Mouse (Mus musculus) hindbrain, embryonic 14.5 days (tissue): ENCODE measurements around the gene March9. TPM values are rescaled to one million over a fixed set of nuclear protein-coding genes. Genes with fewer than 3 reads are reported as not detected.
A peak's percentile ranks its signal among the peaks of the same experiment; 100 is the strongest.

ENCODE experiments used
- ATAC-seq: fragments of 200-750 bp; cut with Nextera tagmentation; 2 replicates; pipeline ENCODE4 v1.8.0; 2017; ENCODE audit warnings: moderate number of reproducible peaks, mild to moderate bottlenecking, moderate TSS enrichment, moderate library complexity; ENCODE audit not compliant: low FRiP score
- DNase-seq: peaks from one replicate; pipeline ENCODE4 v3.0.0-alpha.2; 2015; ENCODE audit warnings: low spot score
- H3K27ac ChIP-seq: fragments of 300-500 bp; sonication (generic); 2 replicates; pipeline ENCODE4 v1.5.1; 2014; ENCODE audit warnings: mild to moderate bottlenecking, moderate library complexity
- H3K27me3 ChIP-seq: fragments of 300-500 bp; sonication (generic); 2 replicates; pipeline ENCODE4 v1.6.1; 2014; ENCODE audit warnings: mild to moderate bottlenecking, low read length, mixed read lengths; ENCODE audit not compliant: control insufficient read depth, insufficient read depth
- H3K36me3 ChIP-seq: fragments of 300-500 bp; sonication (generic); replicated peaks from 2 replicates; pipeline ENCODE4 v1.6.1; 2014; ENCODE audit not compliant: control insufficient read depth, insufficient read depth
- H3K4me1 ChIP-seq: fragments of 300-500 bp; sonication (generic); replicated peaks from 2 replicates; pipeline ENCODE4 v1.6.1; 2014; ENCODE audit warnings: antibody characterized with exemption, low read length, mixed read lengths; ENCODE audit not compliant: control insufficient read depth, insufficient read depth
- H3K4me2 ChIP-seq: fragments of 300-500 bp; sonication (generic); replicated peaks from 2 replicates; pipeline ENCODE4 v1.6.1; 2014; ENCODE audit warnings: mild to moderate bottlenecking, moderate library complexity
- H3K4me3 ChIP-seq: fragments of 300-500 bp; sonication (generic); replicated peaks from 2 replicates; pipeline ENCODE4 v1.5.1; 2014; ENCODE audit warnings: mild to moderate bottlenecking, low read length
- H3K9ac ChIP-seq: fragments of 300-500 bp; sonication (generic); 2 replicates; pipeline ENCODE4 v1.6.1; 2014
- H3K9me3 ChIP-seq: fragments of 300-500 bp; sonication (generic); 2 replicates; pipeline ENCODE4 v1.6.1; 2016; ENCODE audit warnings: low read length; ENCODE audit not compliant: control insufficient read depth
- WGBS: fragments of 180-500 bp; shearing (Covaris S2); extraction: QIAGEN DNeasy Blood & Tissue Kit; methylation state at CpG from one replicate; pipeline ENCODE4 v1.1.7; 2014; 5-methylcytosine and 5-hydroxymethylcytosine counted together
- polyA plus RNA-seq: library from polyadenylated mRNA; unstranded; fragments of >200 nt; fragmentation: Nextera tagmentation; extraction: Ambion mirVana; gene quantifications from 2 replicates; pipeline ENCODE4 v1.2.1, GENCODE M21; 2014

March9 gene
- polyA plus RNA-seq, 1 experiment from 2014 or later, result 12.0 TPM

- ATAC-seq (no peak), DNase-seq (no peak)
- Histone ChIP-seq H3K9me3 (no peaks in the 10 kb centered on the region), H3K27ac (peak overlapping the region; percentile 63), H3K4me3 (no peak overlapping the region), H3K36me3 (peaks cover 70% of the 10 kb centered on the region), H3K4me1 (peaks cover 3% of the 10 kb centered on the region; the same call in 1 of the 2 replicates), H3K4me2 (no peak overlapping the region), H3K27me3 (peaks cover 33% of the 10 kb centered on the region), H3K9ac (no peak overlapping the region)
- 37% methylated on average over 7 of the region's 7 CpGs for WGBS
Observed at GRCm38 (mm10) chr10:127094382-127094802, 34.4 kb upstream of the March9 start.

DNA sequence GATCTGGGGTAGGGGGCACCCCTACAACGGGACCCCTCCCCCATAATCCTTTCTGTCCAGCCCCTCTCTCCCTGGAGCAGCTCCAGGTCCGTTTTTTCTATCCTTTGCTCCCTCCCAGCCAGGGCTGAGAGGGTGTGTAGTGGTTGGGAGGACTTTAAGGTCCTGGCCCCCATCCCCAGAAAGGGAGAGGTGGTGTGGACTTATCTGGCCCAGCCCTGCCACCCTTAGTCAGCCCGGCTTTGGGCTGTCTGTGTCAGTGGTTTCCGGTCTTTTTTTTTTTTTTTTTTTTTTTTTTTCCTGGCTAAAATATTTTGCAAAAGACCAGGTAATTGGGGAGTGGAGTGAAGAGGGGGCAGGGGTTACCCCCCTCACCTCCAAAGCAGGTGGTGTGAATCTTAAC is 32.8 kb upstream of the March9 start:
- ATAC-seq (no peak), DNase-seq (no peak)
- Histone ChIP-seq H3K9ac (no peak overlapping the region), H3K36me3 (peaks cover 69% of the 10 kb centered on the region), H3K27ac (no peak overlapping the region), H3K4me3 (no peak overlapping the region), H3K4me1 (peaks cover 3% of the 10 kb centered on the region; the same call in 1 of the 2 replicates), H3K9me3 (no peaks in the 10 kb centered on the region), H3K4me2 (no peak overlapping the region), H3K27me3 (peaks cover 50% of the 10 kb centered on the region)
- 39% methylated on average over 4 of the region's 4 CpGs for WGBS

DNA sequence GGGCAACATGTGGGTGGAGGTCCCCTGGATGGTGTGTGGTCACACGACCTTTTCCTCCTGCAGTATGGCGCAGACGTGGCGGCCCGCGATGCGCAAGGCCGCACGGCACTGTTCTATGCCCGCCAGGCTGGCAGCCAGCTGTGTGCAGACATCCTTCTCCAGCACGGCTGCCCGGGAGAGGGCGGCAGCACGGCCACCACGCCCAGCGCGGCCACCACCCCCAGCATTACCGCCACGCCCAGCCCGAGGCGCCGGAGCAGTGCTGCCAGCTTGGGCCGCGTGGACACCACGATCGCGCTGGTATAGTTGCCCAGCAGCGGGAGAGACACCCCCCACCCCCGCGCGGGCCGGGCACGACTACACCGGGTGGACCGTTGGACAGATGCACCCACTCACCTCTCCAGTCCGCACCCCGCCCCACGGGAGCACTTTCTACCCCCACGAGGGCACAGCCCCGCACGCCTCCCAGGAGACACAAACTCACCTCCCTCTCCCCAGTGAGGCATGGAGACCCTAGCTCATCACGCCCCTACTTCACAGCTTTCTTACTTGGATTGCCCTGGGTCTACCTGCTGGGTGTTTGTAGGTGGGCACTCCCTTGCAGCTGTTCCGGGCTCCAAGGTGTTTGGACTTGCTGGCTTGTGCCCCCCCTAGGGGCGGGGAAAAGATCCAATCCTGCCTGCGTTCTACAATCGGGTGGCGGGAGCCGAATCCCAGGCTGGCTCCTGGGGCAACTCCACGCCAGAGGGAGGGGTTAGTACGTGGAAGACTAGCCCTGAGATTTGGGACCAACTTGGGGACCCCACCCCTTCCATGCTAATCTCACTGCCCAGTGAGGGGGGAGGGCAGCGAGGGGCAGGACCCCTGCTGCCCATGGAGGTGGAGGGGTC is 31.8 kb upstream of the March9 start:
- H3K27me3 ChIP-seq, result peaks cover 60% of the 10 kb centered on the region

GRCm38 (mm10) chr10:127090560-127091411 is 30.8 kb upstream of the March9 start:
- 0 out of 2 replicates have a peak overlapping the region, but pooled peaks have one; percentile 7 for H3K9ac ChIP-seq
- peak overlapping the region; percentile 10 for H3K4me3 ChIP-seq
- 10% methylated on average over 57 of the region's 57 CpGs for WGBS
- peaks cover 60% of the 10 kb centered on the region for H3K27me3 ChIP-seq
- ATAC-seq (peak; percentile 3; the same call in 1 of the 2 replicates), DNase-seq (no peak)
- H3K4me1 ChIP-seq, result peaks cover 3% of the 10 kb centered on the region; the same call in 1 of the 2 replicates
- H3K4me2 ChIP-seq, result peak overlapping the region; percentile 38
- H3K27ac ChIP-seq, result no peak overlapping the region
- H3K9me3 ChIP-seq, result no peaks in the 10 kb centered on the region
- H3K36me3 ChIP-seq, result peaks cover 64% of the 10 kb centered on the region

More for the DNA sequence above, 31.8 kb upstream of the March9 start:
- no peaks in the 10 kb centered on the region for H3K9me3 ChIP-seq
- peak overlapping the region; percentile 10 for H3K4me3 ChIP-seq
- H3K9ac ChIP-seq, result no peak overlapping the region; the same call in 1 of the 2 replicates
- H3K36me3 ChIP-seq, result peaks cover 69% of the 10 kb centered on the region
- peak overlapping the region; percentile 38 for H3K4me2 ChIP-seq
- peaks cover 3% of the 10 kb centered on the region; the same call in 1 of the 2 replicates for H3K4me1 ChIP-seq
- 12% methylated on average over 49 of the region's 51 CpGs for WGBS
- H3K27ac ChIP-seq, result no peak overlapping the region
- ATAC-seq, result peak; percentile 14; the same call in 1 of the 2 replicates
- no peak for DNase-seq

GRCm38 (mm10) chr10:127085633-127086032 is 25.6 kb upstream of the March9 start:
- Histone ChIP-seq H3K4me1 (peaks cover 17% of the 10 kb centered on the region), H3K9ac (no peak overlapping the region), H3K4me3 (no peak overlapping the region), H3K27me3 (peaks cover 42% of the 10 kb centered on the region), H3K9me3 (no peaks in the 10 kb centered on the region), H3K27ac (no peak overlapping the region), H3K36me3 (peaks cover 68% of the 10 kb centered on the region), H3K4me2 (no peak overlapping the region)
- ATAC-seq (no peak), DNase-seq (no peak)
- 72% methylated on average over 6 of the region's 6 CpGs for WGBS

- H3K36me3 ChIP-seq, result peaks cover 66% of the 10 kb centered on the region
- H3K4me1 ChIP-seq, result peaks cover 23% of the 10 kb centered on the region
- no peak overlapping the region for H3K4me3 ChIP-seq
- no peak overlapping the region for H3K27ac ChIP-seq
- DNase-seq, result no peak
- ATAC-seq, result no peak
- H3K27me3 ChIP-seq, result peaks cover 42% of the 10 kb centered on the region
- no peaks in the 10 kb centered on the region for H3K9me3 ChIP-seq
- no peak overlapping the region for H3K4me2 ChIP-seq
- 84% methylated on average over 9 of the region's 9 CpGs for WGBS
- H3K9ac ChIP-seq, result no peak overlapping the region
Observed at GRCm38 (mm10) chr10:127085052-127085451, 25.1 kb upstream of the March9 start.

GRCm38 (mm10) chr10:127083915-127084306 is 23.9 kb upstream of the March9 start:
- peaks cover 24% of the 10 kb centered on the region for H3K4me1 ChIP-seq
- DNase-seq (no peak), ATAC-seq (no peak)
- no peak overlapping the region for H3K4me3 ChIP-seq
- H3K9ac ChIP-seq, result no peak overlapping the region
- peaks cover 34% of the 10 kb centered on the region for H3K27me3 ChIP-seq
- H3K9me3 ChIP-seq, result no peaks in the 10 kb centered on the region
- H3K27ac ChIP-seq, result no peak overlapping the region
- peaks cover 58% of the 10 kb centered on the region for H3K36me3 ChIP-seq
- H3K4me2 ChIP-seq, result no peak overlapping the region
- 71% methylated on average over 5 of the region's 5 CpGs for WGBS

GRCm38 (mm10) chr10:127083292-127083914 is 23.4 kb upstream of the March9 start:
- Histone ChIP-seq H3K4me2 (no peak overlapping the region), H3K27me3 (peaks cover 29% of the 10 kb centered on the region), H3K9ac (no peak overlapping the region), H3K36me3 (peaks cover 53% of the 10 kb centered on the region), H3K27ac (no peak overlapping the region), H3K9me3 (no peaks in the 10 kb centered on the region), H3K4me3 (no peak overlapping the region), H3K4me1 (peaks cover 25% of the 10 kb centered on the region)
- 37% methylated on average over 8 of the region's 8 CpGs for WGBS
- DNase-seq, result no peak
- ATAC-seq, result no peak
